Mouse (Mus musculus) neural tube, embryonic 12.5 days (tissue): Measurements from ENCODE around the gene Sgk1. TPM values are rescaled to one million over a fixed set of nuclear protein-coding genes. Genes with fewer than 3 reads are reported as not detected.

Experiments
- ATAC-seq: fragments of 200-750 bp; cut with Nextera tagmentation; 2 replicates; pipeline ENCODE4 v1.8.0; 2017; ENCODE audit warnings: low read depth, mild to moderate bottlenecking, moderate TSS enrichment, moderate library complexity; ENCODE audit not compliant: low FRiP score
- H3K27ac ChIP-seq: fragments of 300-500 bp; sonication (generic); 2 replicates; pipeline ENCODE4 v1.5.1; 2016
- H3K27me3 ChIP-seq: fragments of 300-500 bp; sonication (generic); replicated peaks from 2 replicates; pipeline ENCODE4 v1.6.1; 2016; ENCODE audit warnings: mild to moderate bottlenecking
- H3K36me3 ChIP-seq: fragments of 300-500 bp; sonication (generic); 2 replicates; pipeline ENCODE4 v1.6.1; 2016; ENCODE audit warnings: mild to moderate bottlenecking
- H3K4me1 ChIP-seq: fragments of 300-500 bp; sonication (generic); 2 replicates; pipeline ENCODE4 v1.6.1; 2016
- H3K4me2 ChIP-seq: fragments of 300-500 bp; sonication (generic); replicated peaks from 2 replicates; pipeline ENCODE4 v1.6.1; 2016; ENCODE audit warnings: mild to moderate bottlenecking
- H3K4me3 ChIP-seq: fragments of 300-500 bp; sonication (generic); 2 replicates; pipeline ENCODE4 v1.5.1; 2016
- H3K9ac ChIP-seq: fragments of 300-500 bp; sonication (generic); 2 replicates; pipeline ENCODE4 v1.6.1; 2016; ENCODE audit warnings: mild to moderate bottlenecking
- H3K9me3 ChIP-seq: fragments of 300-500 bp; sonication (generic); 2 replicates; pipeline ENCODE4 v1.6.1; 2016; ENCODE audit warnings: mild to moderate bottlenecking
- WGBS: fragments of 180-500 bp; shearing (Covaris S2); methylation state at CpG from one replicate; pipeline ENCODE4 v1.1.7; 2016; 5-methylcytosine and 5-hydroxymethylcytosine counted together
- polyA plus RNA-seq: library from polyadenylated mRNA; unstranded; fragments of >200 nt; fragmentation: Nextera tagmentation; extraction: Ambion mirVana; gene quantifications from 2 replicates; pipeline ENCODE4 v1.2.1, GENCODE M21; 2016

The Sgk1 gene
- polyA plus RNA-seq, 1 experiment from 2014 or later = 24.6 TPM

GRCm38 (mm10) chr10:21952520-21952919, 70.5 kb downstream of the Sgk1 start:
- Histone ChIP-seq H3K4me2 (no peak overlapping the region), H3K4me1 (no peaks in the 10 kb centered on the region), H3K27me3 (no peaks in the 10 kb centered on the region), H3K9ac (no peak overlapping the region), H3K36me3 (no peaks in the 10 kb centered on the region), H3K9me3 (no peaks in the 10 kb centered on the region), H3K4me3 (no peak overlapping the region), H3K27ac (no peak overlapping the region)
- 92% methylated on average over 4 of the region's 4 CpGs for WGBS
- no peak for ATAC-seq

GRCm38 (mm10) chr10:21961111-21961510, 79.1 kb downstream of the Sgk1 start:
- H3K4me1 ChIP-seq = no peaks in the 10 kb centered on the region
- H3K36me3 ChIP-seq = no peaks in the 10 kb centered on the region
- no peak for ATAC-seq
- no peaks in the 10 kb centered on the region for H3K9me3 ChIP-seq
- H3K27ac ChIP-seq = no peak overlapping the region
- WGBS = 87% methylated on average over 2 of the region's 2 CpGs
- no peak overlapping the region for H3K4me2 ChIP-seq
- H3K27me3 ChIP-seq = no peaks in the 10 kb centered on the region
- H3K9ac ChIP-seq = no peak overlapping the region
- H3K4me3 ChIP-seq = no peak overlapping the region

- Histone ChIP-seq H3K36me3 (no peaks in the 10 kb centered on the region), H3K4me2 (no peak overlapping the region), H3K4me3 (no peak overlapping the region), H3K4me1 (no peaks in the 10 kb centered on the region), H3K9ac (no peak overlapping the region), H3K9me3 (no peaks in the 10 kb centered on the region), H3K27ac (no peak overlapping the region), H3K27me3 (no peaks in the 10 kb centered on the region)
- ATAC-seq = no peak
- WGBS = 60% methylated on average over 7 of the region's 7 CpGs
Observed at GRCm38 (mm10) chr10:21963005-21963404, 81.0 kb downstream of the Sgk1 start.

GRCm38 (mm10) chr10:21973676-21974075, 91.7 kb downstream of the Sgk1 start:
- 81% methylated on average over 11 of the region's 11 CpGs for WGBS
- Histone ChIP-seq H3K9ac (no peak overlapping the region), H3K9me3 (no peaks in the 10 kb centered on the region), H3K27me3 (no peaks in the 10 kb centered on the region), H3K36me3 (no peaks in the 10 kb centered on the region), H3K4me3 (no peak overlapping the region), H3K4me1 (no peaks in the 10 kb centered on the region), H3K4me2 (no peak overlapping the region), H3K27ac (no peak overlapping the region)
- no peak for ATAC-seq

GRCm38 (mm10) chr10:21974801-21975200, 92.8 kb downstream of the Sgk1 start:
- H3K4me3 ChIP-seq = no peak overlapping the region
- no peak overlapping the region for H3K27ac ChIP-seq
- H3K4me1 ChIP-seq = no peaks in the 10 kb centered on the region
- H3K4me2 ChIP-seq = no peak overlapping the region
- 95% methylated on average over 3 of the region's 3 CpGs for WGBS
- H3K36me3 ChIP-seq = no peaks in the 10 kb centered on the region
- H3K9ac ChIP-seq = no peak overlapping the region
- H3K9me3 ChIP-seq = no peaks in the 10 kb centered on the region
- no peaks in the 10 kb centered on the region for H3K27me3 ChIP-seq
- no peak for ATAC-seq

- Histone ChIP-seq H3K27me3 (no peaks in the 10 kb centered on the region), H3K36me3 (no peaks in the 10 kb centered on the region), H3K4me3 (no peak overlapping the region), H3K27ac (no peak overlapping the region), H3K9me3 (no peaks in the 10 kb centered on the region), H3K4me1 (no peaks in the 10 kb centered on the region), H3K9ac (no peak overlapping the region), H3K4me2 (no peak overlapping the region)
- WGBS = 90% methylated on average over 6 of the region's 6 CpGs
- no peak for ATAC-seq
Observed at GRCm38 (mm10) chr10:21975384-21975783, 93.4 kb downstream of the Sgk1 start.

GRCm38 (mm10) chr10:21976253-21976652, 94.3 kb downstream of the Sgk1 start:
- Histone ChIP-seq H3K4me3 (no peak overlapping the region), H3K27ac (no peak overlapping the region), H3K9ac (no peak overlapping the region), H3K36me3 (no peaks in the 10 kb centered on the region), H3K27me3 (no peaks in the 10 kb centered on the region), H3K4me2 (no peak overlapping the region), H3K4me1 (no peaks in the 10 kb centered on the region), H3K9me3 (no peaks in the 10 kb centered on the region)
- no peak for ATAC-seq
- WGBS = 91% methylated on average over 5 of the region's 5 CpGs

- H3K4me1 ChIP-seq = no peaks in the 10 kb centered on the region
- H3K9ac ChIP-seq = no peak overlapping the region
- no peak overlapping the region for H3K27ac ChIP-seq
- 87% methylated on average over 9 of the region's 9 CpGs for WGBS
- no peak overlapping the region for H3K4me3 ChIP-seq
- no peak overlapping the region for H3K4me2 ChIP-seq
- no peaks in the 10 kb centered on the region for H3K36me3 ChIP-seq
- ATAC-seq = no peak
- no peaks in the 10 kb centered on the region for H3K9me3 ChIP-seq
- no peaks in the 10 kb centered on the region for H3K27me3 ChIP-seq
Observed at GRCm38 (mm10) chr10:21978421-21978820, 96.4 kb downstream of the Sgk1 start.

- no peaks in the 10 kb centered on the region for H3K36me3 ChIP-seq
- no peak overlapping the region for H3K4me2 ChIP-seq
- no peak overlapping the region for H3K9ac ChIP-seq
- H3K4me1 ChIP-seq = no peaks in the 10 kb centered on the region
- no peaks in the 10 kb centered on the region for H3K27me3 ChIP-seq
- H3K27ac ChIP-seq = no peak overlapping the region
- WGBS = 93% methylated on average over 5 of the region's 5 CpGs
- H3K9me3 ChIP-seq = no peaks in the 10 kb centered on the region
- no peak overlapping the region for H3K4me3 ChIP-seq
- no peak for ATAC-seq
Observed at GRCm38 (mm10) chr10:21979286-21979965, 97.4 kb downstream of the Sgk1 start.

GRCm38 (mm10) chr10:21980780-21981435, 98.9 kb downstream of the Sgk1 start:
- H3K27ac ChIP-seq = no peak overlapping the region
- H3K27me3 ChIP-seq = no peaks in the 10 kb centered on the region
- 89% methylated on average over 6 of the region's 6 CpGs for WGBS
- no peak overlapping the region for H3K9ac ChIP-seq
- no peaks in the 10 kb centered on the region for H3K36me3 ChIP-seq
- H3K4me3 ChIP-seq = no peak overlapping the region
- H3K4me1 ChIP-seq = no peaks in the 10 kb centered on the region
- no peaks in the 10 kb centered on the region for H3K9me3 ChIP-seq
- no peak for ATAC-seq
- no peak overlapping the region for H3K4me2 ChIP-seq

GRCm38 (mm10) chr10:21982303-21982702, 100.3 kb downstream of the Sgk1 start:
- 90% methylated on average over 2 of the region's 2 CpGs for WGBS

GRCm38 (mm10) chr10:21988489-21988888, 106.5 kb downstream of the Sgk1 start:
- H3K36me3 ChIP-seq = no peaks in the 10 kb centered on the region
- H3K9me3 ChIP-seq = no peaks in the 10 kb centered on the region
- H3K4me3 ChIP-seq = no peak overlapping the region
- 78% methylated on average over 5 of the region's 5 CpGs for WGBS
- H3K27ac ChIP-seq = no peak overlapping the region
- H3K9ac ChIP-seq = no peak overlapping the region
- no peak overlapping the region for H3K4me2 ChIP-seq
- no peak for ATAC-seq
- peaks cover 10% of the 10 kb centered on the region for H3K27me3 ChIP-seq
- peaks cover 7% of the 10 kb centered on the region for H3K4me1 ChIP-seq

More at GRCm38 (mm10) chr10:21982303-21982702, 100.3 kb downstream of the Sgk1 start:
- H3K36me3 ChIP-seq = no peaks in the 10 kb centered on the region
- no peaks in the 10 kb centered on the region for H3K9me3 ChIP-seq
- H3K4me1 ChIP-seq = no peaks in the 10 kb centered on the region
- no peak overlapping the region for H3K4me3 ChIP-seq
- H3K9ac ChIP-seq = no peak overlapping the region
- H3K27me3 ChIP-seq = no peaks in the 10 kb centered on the region
- no peak overlapping the region for H3K4me2 ChIP-seq
- ATAC-seq = no peak
- H3K27ac ChIP-seq = no peak overlapping the region

- Histone ChIP-seq H3K27me3 (peaks cover 10% of the 10 kb centered on the region), H3K27ac (no peak overlapping the region), H3K9ac (no peak overlapping the region), H3K36me3 (0 out of 2 replicates have a peak, but pooled peaks cover under 1% of the 10 kb centered on the region), H3K4me1 (peaks cover 7% of the 10 kb centered on the region), H3K4me3 (no peak overlapping the region), H3K9me3 (no peaks in the 10 kb centered on the region), H3K4me2 (peak overlapping the region; percentile 49)
- ATAC-seq = no peak
- WGBS = 21% methylated on average over 17 of the region's 17 CpGs
Observed at GRCm38 (mm10) chr10:21991351-21991840, 109.4 kb downstream of the Sgk1 start.
